Mouse (Mus musculus) CH12.LX (cell line): ENCODE data around the gene Adipor2. TPM values are rescaled to one million over a fixed set of nuclear protein-coding genes. Genes with fewer than 3 reads are reported as not detected.
"Not testable (repeated sequence)": the region's sequence is repeated elsewhere in the genome, so short reads cannot be mapped to it uniquely, and the experiment has no call there.

ENCODE experiments used
- DNase-seq: peaks from one replicate; pipeline ENCODE4 v3.0.0-alpha.2; 2013; ENCODE audit errors: extremely low read depth
- H3K27ac ChIP-seq: 2 replicates; pipeline ENCODE4 v1.5.1; 2012; ENCODE audit warnings: low read depth, mild to moderate bottlenecking, control low read depth, moderate library complexity; ENCODE audit not compliant: insufficient read depth
- H3K27me3 ChIP-seq: replicated peaks from 2 replicates; pipeline ENCODE3; 2012; ENCODE audit warnings: inconsistent platforms
- H3K36me3 ChIP-seq, 2 experiments: replicated peaks in 1 of 2; 2 replicates each; pipeline versions ENCODE3 to v1.6.1; 2012; ENCODE audit warnings: inconsistent platforms in 1 of 2, low read length in 1 of 2, mild to moderate bottlenecking in 1 of 2, mixed read lengths in 1 of 2, moderate library complexity in 1 of 2; ENCODE audit not compliant: control insufficient read depth in 1 of 2, insufficient read depth in 1 of 2
- H3K4me1 ChIP-seq, 2 experiments: 2 replicates each; pipeline ENCODE4 v1.6.1; 2012; ENCODE audit warnings: inconsistent platforms in 1 of 2, moderate library complexity in 1 of 2; ENCODE audit not compliant: insufficient read depth in 2 of 2, control insufficient read depth in 1 of 2
- H3K4me2 ChIP-seq: 2 replicates; pipeline ENCODE4 v1.6.1; 2012; ENCODE audit warnings: low read depth, mild to moderate bottlenecking, control low read depth; ENCODE audit not compliant: poor library complexity, insufficient read depth, severe bottlenecking
- H3K4me3 ChIP-seq, 3 experiments: fragments of 150-350 bp in 1 of 3; sonication (generic) in 1 of 3; replicated peaks in 1 of 3; 2 replicates each; pipeline versions ENCODE3 to v1.5.1; 2011 to 2012; ENCODE audit warnings: low read depth in 2 of 3, low read length in 2 of 3, mild to moderate bottlenecking in 2 of 3, moderate library complexity in 2 of 3, control low read depth in 1 of 3, improper control_type of control experiment in 1 of 3, inconsistent platforms in 1 of 3, mixed read lengths in 1 of 3; ENCODE audit not compliant: poor library complexity in 1 of 3
- H3K79me2 ChIP-seq: replicated peaks from 2 replicates; pipeline ENCODE4 v1.6.1; 2012; ENCODE audit warnings: mild to moderate bottlenecking, moderate library complexity; ENCODE audit not compliant: control insufficient read depth, poor library complexity, insufficient read depth, severe bottlenecking; ENCODE audit errors: extremely low read depth
- H3K9ac ChIP-seq: 2 replicates; pipeline ENCODE4 v1.6.1; 2012; ENCODE audit warnings: low read depth, mild to moderate bottlenecking, control low read depth, moderate library complexity; ENCODE audit not compliant: insufficient read depth
- H3K9me3 ChIP-seq: replicated peaks from 2 replicates; pipeline ENCODE3; 2012; ENCODE audit warnings: low read length, inconsistent platforms, mixed read lengths
- BHLHE40 ChIP-seq: IDR thresholded peaks from 2 replicates; pipeline ENCODE4 v1.6.1; 2011; ENCODE audit warnings: mild to moderate bottlenecking, low read depth, low read length, improper control_type of control experiment
- CTCF ChIP-seq, 2 experiments: IDR thresholded peaks in 1 of 2; conservative IDR thresholded peaks in 1 of 2; 2 replicates each; pipeline ENCODE4 v1.5.1; 2011 to 2012; ENCODE audit warnings: low read depth in 2 of 2, low read length in 2 of 2, improper control_type of control experiment in 1 of 2, inconsistent platforms in 1 of 2, mild to moderate bottlenecking in 1 of 2, moderate library complexity in 1 of 2
- ELF1 ChIP-seq: IDR thresholded peaks from 2 replicates; pipeline ENCODE4 v1.6.1; 2014; ENCODE audit warnings: low read depth, mild to moderate bottlenecking, inconsistent platforms, low read length, improper control_type of control experiment
- EP300 ChIP-seq: IDR thresholded peaks from 2 replicates; pipeline ENCODE4 v1.6.1; 2011; ENCODE audit warnings: low read length, improper control_type of control experiment
- ETS1 ChIP-seq: conservative IDR thresholded peaks from 2 replicates; pipeline ENCODE4 v1.6.1; 2012; ENCODE audit warnings: low read depth, mild to moderate bottlenecking, inconsistent platforms, low read length, improper control_type of control experiment, moderate library complexity
- GABPA ChIP-seq: IDR thresholded peaks from 2 replicates; pipeline ENCODE4 v1.6.1; 2012; ENCODE audit warnings: low read depth, low read length, improper control_type of control experiment, inconsistent platforms; ENCODE audit not compliant: insufficient replicate concordance
- JUND ChIP-seq: conservative IDR thresholded peaks from 2 replicates; pipeline ENCODE4 v1.6.1; 2011; ENCODE audit warnings: low read depth, low read length, improper control_type of control experiment
- MAX ChIP-seq: IDR thresholded peaks from 2 replicates; pipeline ENCODE4 v1.6.1; 2011; ENCODE audit warnings: low read length, improper control_type of control experiment
- MAZ ChIP-seq: IDR thresholded peaks from 2 replicates; pipeline ENCODE4 v1.6.1; 2012; ENCODE audit warnings: low read depth, mild to moderate bottlenecking, inconsistent platforms, low read length, improper control_type of control experiment, moderate library complexity
- MEF2A ChIP-seq: IDR thresholded peaks from 2 replicates; pipeline ENCODE4 v1.6.1; 2014; ENCODE audit warnings: low read depth, mild to moderate bottlenecking, inconsistent platforms, low read length, improper control_type of control experiment, borderline replicate concordance
- MXI1 ChIP-seq: IDR thresholded peaks from 2 replicates; pipeline ENCODE4 v1.6.1; 2011; ENCODE audit warnings: mild to moderate bottlenecking, low read depth, low read length, improper control_type of control experiment
- RAD21 ChIP-seq: IDR thresholded peaks from 2 replicates; pipeline ENCODE4 v1.6.1; 2011; ENCODE audit warnings: low read depth, mild to moderate bottlenecking, low read length, improper control_type of control experiment, moderate library complexity
- RCOR1 ChIP-seq: conservative IDR thresholded peaks from 2 replicates; pipeline ENCODE4 v1.6.1; 2012; ENCODE audit warnings: low read depth, mild to moderate bottlenecking, inconsistent platforms, low read length, improper control_type of control experiment
- SIN3A ChIP-seq: IDR thresholded peaks from 2 replicates; pipeline ENCODE4 v1.6.1; 2012; ENCODE audit warnings: low read length, improper control_type of control experiment, inconsistent platforms
- SMC3 ChIP-seq: IDR thresholded peaks from 2 replicates; pipeline ENCODE4 v1.6.1; 2011; ENCODE audit warnings: low read depth, low read length, improper control_type of control experiment
- TCF12 ChIP-seq: IDR thresholded peaks from 2 replicates; pipeline ENCODE4 v1.6.1; 2014; ENCODE audit warnings: low read depth, mild to moderate bottlenecking, inconsistent platforms, low read length, improper control_type of control experiment
- USF1 ChIP-seq: IDR thresholded peaks from 2 replicates; pipeline ENCODE4 v1.6.1; 2014; ENCODE audit warnings: low read depth, mild to moderate bottlenecking, inconsistent platforms, low read length, improper control_type of control experiment
- dilution Hi-C: fragments of 300-500 bp; cut with MboI; formaldehyde crosslinking; loops from 2 replicates; pipeline ENCODE4 v1.14.3; 2020; ENCODE audit warnings: low sequenced_read_pairs; ENCODE audit not compliant: extremely low pct_unique_long_range_greater_than_20kb, extremely low pct_ligation_motif_present
- in situ Hi-C: fragments of 300-500 bp; cut with MboI; formaldehyde crosslinking; loops from 3 replicates; pipeline ENCODE4 v1.14.3; 2019; ENCODE audit warnings: low sequenced_read_pairs, low pct_ligation_motif_present, low pct_unique_long_range_greater_than_20kb, mixed read lengths
- polyA plus RNA-seq: library from polyadenylated mRNA; unstranded; fragments of >175 nt; gene quantifications from 2 replicates; pipeline ENCODE4 v1.2.1, GENCODE M21; 2012; ENCODE audit warnings: low read depth; ENCODE audit not compliant: insufficient read length
- total RNA-seq, 2 experiments: library from RNA; depleted of rRNA; stranded (reverse); fragments of 300-350 nt in 1 of 2; fragments of >200 nt in 1 of 2; gene quantifications; 2 replicates each; pipeline ENCODE4 v1.2.3; 2012 to 2014

Gene Adipor2
- total and polyA plus RNA-seq, 3 experiments = 29.8 to 43.5 (median 40.3) TPM

DNA sequence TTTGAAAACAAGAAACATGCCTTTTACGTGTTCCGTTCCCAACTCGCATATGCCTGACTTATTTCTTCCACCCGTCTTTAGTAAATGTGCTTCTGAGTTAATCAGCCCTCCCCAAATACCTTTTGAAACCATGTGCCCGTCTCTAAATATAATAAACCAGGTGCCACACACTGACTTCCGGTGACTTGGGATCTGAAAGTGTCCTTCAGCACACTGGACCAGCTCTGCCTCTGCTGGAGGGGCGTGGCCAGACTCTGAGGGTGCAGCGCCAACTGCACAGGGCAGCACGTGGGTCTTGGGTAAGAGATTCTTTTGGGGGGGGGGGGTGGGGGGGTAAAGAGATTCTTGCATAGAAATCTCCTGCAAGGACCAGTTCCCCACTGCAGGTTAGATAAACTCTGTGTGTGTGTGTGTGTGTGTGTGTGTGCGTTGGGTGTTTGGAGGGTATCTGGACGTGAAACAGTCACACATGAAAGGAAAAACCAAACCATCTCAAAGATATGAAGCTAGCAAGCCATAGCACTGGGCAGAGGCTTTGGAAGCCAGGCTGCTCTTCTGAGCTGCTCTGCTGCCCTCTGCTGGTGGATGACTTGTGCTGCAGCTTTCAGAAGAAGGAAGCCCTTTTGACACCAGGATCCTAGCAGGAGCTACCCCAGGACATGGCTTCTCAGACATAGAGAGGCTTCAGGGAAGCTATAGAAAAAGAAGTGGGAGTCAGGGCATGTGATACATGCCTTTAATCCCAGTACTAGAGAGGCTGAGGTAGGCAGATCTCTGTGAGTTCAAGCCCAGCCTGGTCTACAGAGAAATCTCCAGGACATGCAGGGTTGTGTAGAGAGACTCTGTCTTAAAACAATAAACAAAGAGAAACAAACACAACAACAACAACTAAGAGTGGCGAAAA is 26.5 kb upstream of the Adipor2 start:
- TF ChIP-seq MEF2A (no peak), MAX (peak; percentile 72), RCOR1 (no peak), MAZ (0 out of 2 replicates have a peak, but pooled peaks have one; percentile 8), BHLHE40 (peak; percentile 36), RAD21 (peak; percentile 92), EP300 (0 out of 2 replicates have a peak, but pooled peaks have one; percentile 19), USF1 (no peak; the same call in 1 of the 2 replicates), ETS1 (peak; percentile 16; the same call in 1 of the 2 replicates), MXI1 (peak; percentile 94), TCF12 (no peak), GABPA (no peak), SIN3A (peak; percentile 82), SMC3 (peak; percentile 80), ELF1 (peak; percentile 33), CTCF (conservative IDR thresholded peaks at IDR 0.05 in 1 of 2, IDR thresholded peaks at IDR 0.05 in 1 of 2; ENCODE audit: low read depth in 2 of 2, low read length in 2 of 2) (peak; percentile 83 to 95), JUND (no peak)
- peak; percentile 95 for DNase-seq
- H3K9me3 ChIP-seq = no peaks in the 10 kb centered on the region
- in situ Hi-C loops (loop anchor here (10.0 kb wide), 1 partner anchor 49 kb away; no protein-coding TSS in a partner anchor), dilution Hi-C loops (no loop called here)
- H3K36me3 ChIP-seq = peaks cover 0 to 12% of the 10 kb centered on the region in 2 experiments
- peak overlapping the region; percentile 29 to 51 (median 42) for H3K4me3 ChIP-seq
- peak overlapping the region; percentile 99 for H3K4me2 ChIP-seq
- H3K79me2 ChIP-seq = no peaks in the 10 kb centered on the region
- peaks cover 8 to 31% of the 10 kb centered on the region in 2 experiments for H3K4me1 ChIP-seq
- H3K9ac ChIP-seq = no peak overlapping the region; the same call in 1 of the 2 replicates
- no peaks in the 10 kb centered on the region for H3K27me3 ChIP-seq
- H3K27ac ChIP-seq = 0 out of 2 replicates have a peak overlapping the region, but pooled peaks have one; percentile 35

DNA sequence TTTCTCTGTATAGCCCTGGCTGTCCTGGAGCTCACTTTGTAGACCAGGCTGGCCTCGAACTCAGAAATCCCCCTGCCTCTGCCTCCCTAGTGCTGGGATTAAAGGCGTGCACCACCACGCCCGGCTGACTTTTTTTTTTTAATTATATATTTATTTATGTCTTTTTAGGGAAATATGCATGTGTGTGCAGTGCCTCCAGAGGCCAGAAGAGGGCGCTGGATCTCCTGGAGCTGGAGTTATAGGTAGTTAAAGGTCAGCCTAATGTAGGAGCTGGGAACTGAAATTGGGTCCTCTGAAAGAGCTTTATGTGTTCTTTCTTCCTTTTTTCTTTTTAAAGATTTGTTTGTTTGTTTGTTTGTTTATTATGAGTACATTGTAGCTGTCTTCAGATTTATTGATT is 25.2 kb upstream of the Adipor2 start:
- H3K4me2 ChIP-seq, H3K9me3 ChIP-seq, H3K27ac ChIP-seq, H3K9ac ChIP-seq, H3K4me3 ChIP-seq, H3K79me2 ChIP-seq, dilution Hi-C loops, H3K27me3 ChIP-seq: not testable (repeated sequence)
- H3K4me1 ChIP-seq = peaks cover 8 to 33% of the 10 kb centered on the region in 2 experiments
- in situ Hi-C loops = loop anchor here (10.0 kb wide), 1 partner anchor 48 kb away; no protein-coding TSS in a partner anchor
- peak; percentile 54 for DNase-seq
- peaks cover 0 to 20% of the 10 kb centered on the region in 2 experiments for H3K36me3 ChIP-seq
- peak; percentile 37 to 40; a peak in 3 of 4 replicates for TF ChIP-seq CTCF (conservative IDR thresholded peaks at IDR 0.05 in 1 of 2, IDR thresholded peaks at IDR 0.05 in 1 of 2; ENCODE audit: low read depth in 2 of 2, low read length in 2 of 2)
